Mouse (Mus musculus): ENCODE results near the gene Ptprf.

The Ptprf gene

GRCm38 (mm10) chr4:118216726-118217595 lies 74.2 kb downstream of the Ptprf start:
- no peak for TF ChIP-seq GATA4 (IDR thresholded peaks at IDR 0.05; ENCODE audit: insufficient replicate concordance, low read length)

DNA sequence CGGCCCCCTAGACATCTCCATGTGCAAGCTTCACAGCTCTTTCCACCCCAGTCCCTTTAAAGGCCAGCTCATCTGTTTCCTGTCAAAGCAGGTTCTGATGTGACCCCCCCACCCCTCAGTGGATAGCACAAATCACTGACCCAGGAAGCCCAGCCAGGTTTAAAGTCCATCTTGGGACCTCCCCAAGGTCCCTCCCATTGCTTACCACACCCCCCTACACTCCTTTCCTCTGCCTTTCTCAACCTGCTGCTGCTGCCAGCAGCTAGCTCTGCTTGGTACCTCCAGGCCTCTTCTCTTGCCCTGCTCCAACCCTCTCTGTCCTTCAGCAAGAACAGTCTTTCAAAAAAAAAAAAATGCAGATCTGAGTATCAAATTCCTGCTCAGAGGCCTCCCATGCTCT lies 76.3 kb downstream of the Ptprf start:
- TF ChIP-seq GATA4 (IDR thresholded peaks at IDR 0.05; ENCODE audit: insufficient replicate concordance, low read length), result no peak

DNA sequence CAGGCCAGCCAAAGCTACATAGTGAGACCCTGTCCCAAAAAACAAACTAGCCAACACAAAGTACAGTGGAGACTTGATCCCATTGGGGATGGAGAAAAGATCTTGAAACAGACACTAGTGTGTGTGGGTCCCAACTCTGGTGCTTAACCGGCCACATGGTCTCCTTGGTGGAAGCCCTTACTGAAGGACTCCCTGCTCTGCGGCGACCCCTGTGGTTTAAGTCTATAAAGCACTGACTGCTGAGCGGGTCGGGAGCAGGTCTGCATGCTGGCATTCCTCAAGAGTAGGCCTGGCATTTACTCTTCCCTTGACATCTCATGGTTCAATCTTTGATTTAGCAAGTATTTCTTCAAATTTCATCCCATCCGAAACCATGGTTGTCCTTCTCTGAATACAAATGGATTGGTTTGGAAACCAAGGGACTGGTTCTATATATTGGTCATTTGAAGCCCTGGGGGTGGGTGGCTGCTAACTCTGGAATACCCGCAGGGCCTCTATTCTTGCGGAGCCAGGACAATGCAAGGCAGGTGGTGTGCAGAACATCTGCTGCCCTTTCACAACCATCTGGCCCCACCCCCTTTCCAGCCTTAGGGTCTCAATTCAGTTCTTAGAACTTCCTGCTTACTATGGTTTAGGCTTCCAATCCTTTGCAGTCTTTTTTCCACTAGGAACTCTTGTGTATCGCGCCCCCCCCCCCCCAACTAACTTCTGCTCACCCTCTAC lies 84.1 kb downstream of the Ptprf start:
- no peak for TF ChIP-seq GATA4 (IDR thresholded peaks at IDR 0.05; ENCODE audit: insufficient replicate concordance, low read length)

DNA sequence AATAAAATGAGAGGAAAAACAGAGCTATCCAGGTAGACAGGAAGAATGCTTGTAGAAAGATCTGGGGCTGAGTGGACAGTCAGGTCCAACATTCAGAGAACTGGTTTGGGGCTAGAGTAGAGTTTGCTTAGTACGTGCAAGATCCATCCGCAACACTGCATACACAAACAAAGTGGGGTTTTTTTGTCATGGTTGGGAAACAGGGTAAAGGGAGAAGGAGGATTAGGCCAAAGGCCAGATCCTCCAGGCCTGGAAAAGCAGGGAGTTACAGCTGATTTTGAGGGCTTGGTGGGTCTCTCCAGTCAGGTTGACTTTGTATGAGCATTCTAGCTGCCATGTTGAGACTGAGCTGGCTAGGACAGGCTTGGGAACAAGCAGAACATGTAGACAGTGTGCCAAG lies 85.3 kb downstream of the Ptprf start:
- no peak for TF ChIP-seq GATA4 (IDR thresholded peaks at IDR 0.05; ENCODE audit: insufficient replicate concordance, low read length)

- no peak for TF ChIP-seq GATA4 (IDR thresholded peaks at IDR 0.05; ENCODE audit: insufficient replicate concordance, low read length)
Observed at GRCm38 (mm10) chr4:118199093-118199492, 92.1 kb downstream of the Ptprf start.

DNA sequence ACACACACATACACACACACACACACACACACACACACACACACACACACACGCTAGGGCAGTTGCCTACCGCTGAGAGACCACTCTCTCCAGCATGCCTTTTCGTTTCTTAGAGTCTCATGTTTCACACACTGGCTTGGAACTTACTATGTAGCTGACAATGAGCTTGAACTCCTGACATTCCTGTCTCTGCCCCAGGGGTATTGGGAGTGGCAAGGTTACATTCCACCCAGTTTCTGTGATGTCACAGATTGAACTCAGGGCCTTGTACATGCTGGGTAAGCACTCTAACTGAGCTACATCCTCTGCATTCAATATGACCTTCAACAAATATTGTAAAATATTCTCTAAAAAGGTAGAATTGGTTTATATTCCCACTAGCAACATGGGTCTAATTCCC lies 92.6 kb downstream of the Ptprf start:
- TF ChIP-seq GATA4 (IDR thresholded peaks at IDR 0.05; ENCODE audit: insufficient replicate concordance, low read length), result no peak

- TF ChIP-seq GATA4 (IDR thresholded peaks at IDR 0.05; ENCODE audit: insufficient replicate concordance, low read length), result no peak
Observed at GRCm38 (mm10) chr4:118196185-118196584, 95.0 kb downstream of the Ptprf start.

- TF ChIP-seq GATA4 (IDR thresholded peaks at IDR 0.05; ENCODE audit: insufficient replicate concordance, low read length), result no peak
Observed at GRCm38 (mm10) chr4:118180301-118181080, 110.7 kb downstream of the Ptprf start.

DNA sequence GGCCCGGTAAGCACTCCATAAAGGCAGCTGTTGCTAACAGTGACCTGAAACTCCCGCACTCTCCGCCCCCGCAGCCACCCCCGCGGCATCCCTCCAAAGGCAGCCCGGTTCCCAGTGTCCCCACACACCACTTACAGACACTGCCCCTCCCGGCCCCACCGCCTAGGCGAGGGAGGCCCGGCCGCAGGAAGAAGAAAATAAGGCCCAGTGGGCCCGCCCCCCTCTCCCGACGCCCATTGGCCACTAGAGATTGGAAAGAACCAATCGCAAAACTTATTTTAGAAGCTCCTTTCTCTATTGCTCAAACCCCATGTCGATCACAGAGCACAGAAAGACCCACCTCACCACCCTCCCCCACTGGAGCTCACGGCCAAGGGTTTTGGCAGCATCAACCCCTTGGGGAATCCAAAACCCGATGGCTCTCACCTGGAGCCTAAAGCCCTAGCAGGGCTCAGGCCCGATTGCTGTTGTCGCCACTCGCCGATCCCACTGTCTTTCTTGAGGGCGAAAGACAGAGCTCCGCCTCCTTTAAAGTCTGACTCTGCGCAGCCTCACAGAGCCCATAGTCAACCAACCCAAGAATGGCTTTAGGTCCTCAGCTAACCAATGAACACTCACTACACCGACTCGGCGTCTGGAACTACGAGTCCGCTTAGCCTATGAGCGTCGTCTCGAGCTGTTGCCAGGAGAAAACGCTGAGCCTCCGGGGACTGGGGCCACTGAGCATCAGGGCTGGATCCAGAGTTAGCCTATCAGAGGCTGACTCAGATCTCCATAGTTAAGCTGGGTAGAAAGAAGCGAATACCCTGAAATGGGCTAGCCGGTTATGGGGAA lies 111.5 kb downstream of the Ptprf start, which contains the start of gene Kdm4a:
Gene Kdm4a, minus strand, starts transcription at position 577 of the 834 bp plus-strand sequence.
- TF ChIP-seq GATA4 (IDR thresholded peaks at IDR 0.05; ENCODE audit: insufficient replicate concordance, low read length), result peak; percentile 14; the same call in 1 of the 2 replicates

DNA sequence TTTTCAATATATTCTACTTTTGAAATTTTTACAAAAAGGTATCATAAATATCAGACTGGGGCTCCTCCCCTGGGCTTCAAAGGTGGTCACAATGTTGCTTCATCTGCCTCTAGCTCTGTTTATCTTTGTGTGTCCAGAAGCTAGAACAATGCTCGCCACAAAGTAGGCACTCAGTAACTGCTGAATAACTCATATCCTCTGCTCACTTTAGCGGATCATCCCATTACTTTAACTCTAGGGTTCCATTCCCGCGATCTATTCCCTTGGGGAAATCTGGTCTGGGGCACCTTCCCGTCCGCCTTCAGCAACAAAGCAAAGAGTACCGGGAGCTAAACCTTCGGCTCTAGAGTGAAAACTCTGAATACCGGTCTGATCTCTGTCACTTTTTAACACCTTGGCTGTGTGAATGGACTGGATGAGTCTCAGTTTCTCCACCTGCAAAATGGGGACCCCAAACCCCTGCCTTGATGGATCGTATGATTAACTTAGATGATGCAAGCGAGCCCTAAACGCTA lies 112.2 kb downstream of the Ptprf start:
- TF ChIP-seq GATA4 (IDR thresholded peaks at IDR 0.05; ENCODE audit: insufficient replicate concordance, low read length), result no peak

- no peak for TF ChIP-seq GATA4 (IDR thresholded peaks at IDR 0.05; ENCODE audit: insufficient replicate concordance, low read length)
Observed at GRCm38 (mm10) chr4:118172461-118172860, 118.7 kb downstream of the Ptprf start.

DNA sequence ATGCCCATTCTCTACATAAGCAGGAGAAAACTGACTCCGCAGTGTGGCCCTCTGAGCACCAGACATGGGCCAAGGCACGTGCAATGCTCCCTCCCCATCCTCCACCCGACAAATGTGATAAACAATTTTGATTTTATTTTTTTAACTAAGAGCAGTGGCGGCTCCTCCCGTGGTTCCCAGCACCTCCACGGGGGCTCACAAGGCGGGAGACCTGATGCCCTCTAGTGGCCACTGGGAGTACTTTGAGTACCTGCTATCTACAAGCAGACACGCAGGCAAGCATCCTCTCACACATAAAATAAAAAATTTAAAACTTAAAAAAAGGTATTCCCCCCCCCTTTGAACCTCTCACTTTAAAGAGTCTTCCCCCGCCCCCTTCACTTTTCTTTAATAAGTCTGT lies 120.2 kb downstream of the Ptprf start:
- no peak for TF ChIP-seq GATA4 (IDR thresholded peaks at IDR 0.05; ENCODE audit: insufficient replicate concordance, low read length)

DNA sequence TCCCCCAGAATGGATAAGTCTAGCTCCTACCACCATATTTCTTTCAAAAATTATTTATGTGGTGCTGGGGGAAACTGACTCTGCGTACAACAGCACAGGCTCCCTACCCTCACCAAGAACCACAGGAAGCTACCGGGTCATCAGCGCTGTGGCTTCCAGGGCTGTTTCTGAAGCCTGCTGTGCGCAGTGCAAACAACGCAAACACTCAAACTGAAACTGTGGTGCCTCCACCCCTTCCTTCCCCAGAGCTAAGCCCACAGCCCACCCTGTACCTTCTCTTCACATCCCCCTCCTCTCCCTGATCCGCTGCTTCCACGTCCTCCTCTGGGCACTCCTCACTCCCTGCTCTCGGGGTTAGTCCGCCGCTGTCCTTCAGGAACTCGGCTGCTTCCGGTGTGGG lies 129.1 kb downstream of the Ptprf start:
- no peak for TF ChIP-seq GATA4 (IDR thresholded peaks at IDR 0.05; ENCODE audit: insufficient replicate concordance, low read length)

All from liver, adult (tissue).